Mouse (Mus musculus): ENCODE data around the gene Eml6.

Gene Eml6

GRCm38 (mm10) chr11:29751648-29752611 is 273.9 kb downstream of the Eml6 start:
- intact Hi-C loops (cut with DNase I), result no loop called here

- intact Hi-C loops (cut with DNase I), result no loop called here
Measured at GRCm38 (mm10) chr11:29751013-29751412, 274.8 kb downstream of the Eml6 start.

- intact Hi-C loops (cut with DNase I), result no loop called here
Measured at GRCm38 (mm10) chr11:29749468-29749829, 276.4 kb downstream of the Eml6 start.

- intact Hi-C loops (cut with DNase I), result no loop called here
Measured at GRCm38 (mm10) chr11:29748750-29749467, 276.9 kb downstream of the Eml6 start.

- intact Hi-C loops (cut with DNase I), result no loop called here
Measured at GRCm38 (mm10) chr11:29747881-29748280, 278.0 kb downstream of the Eml6 start.

- intact Hi-C loops (cut with DNase I), result no loop called here
Measured at GRCm38 (mm10) chr11:29747365-29747764, 278.5 kb downstream of the Eml6 start.

GRCm38 (mm10) chr11:29746203-29746602 is 279.6 kb downstream of the Eml6 start:
- intact Hi-C loops (cut with DNase I), result no loop called here

GRCm38 (mm10) chr11:29745513-29745912 is 280.3 kb downstream of the Eml6 start:
- intact Hi-C loops (cut with DNase I), result no loop called here

- intact Hi-C loops (cut with DNase I), result no loop called here
Measured at GRCm38 (mm10) chr11:29744760-29745430, 280.9 kb downstream of the Eml6 start.

GRCm38 (mm10) chr11:29739752-29740151 is 286.1 kb downstream of the Eml6 start:
- intact Hi-C loops (cut with DNase I), result no loop called here

- intact Hi-C loops (cut with DNase I), result no loop called here
Measured at GRCm38 (mm10) chr11:29727901-29728300, 297.9 kb downstream of the Eml6 start.

GRCm38 (mm10) chr11:29725610-29726009 is 300.2 kb downstream of the Eml6 start:
- intact Hi-C loops (cut with DNase I), result no loop called here

GRCm38 (mm10) chr11:29725167-29725566 is 300.7 kb downstream of the Eml6 start:
- intact Hi-C loops (cut with DNase I), result no loop called here

GRCm38 (mm10) chr11:29724213-29724612 is 301.6 kb downstream of the Eml6 start:
- intact Hi-C loops (cut with DNase I), result no loop called here

GRCm38 (mm10) chr11:29719597-29719996 is 306.2 kb downstream of the Eml6 start:
- intact Hi-C loops (cut with DNase I), result no loop called here

- intact Hi-C loops (cut with DNase I), result no loop called here
Measured at GRCm38 (mm10) chr11:29718541-29718940, 307.3 kb downstream of the Eml6 start.

GRCm38 (mm10) chr11:29715499-29715898 is 310.3 kb downstream of the Eml6 start:
- intact Hi-C loops (cut with DNase I), result no loop called here

- intact Hi-C loops (cut with DNase I), result no loop called here
Measured at GRCm38 (mm10) chr11:29714789-29715188, 311.0 kb downstream of the Eml6 start.

- intact Hi-C loops (cut with DNase I), result no loop called here
Measured at GRCm38 (mm10) chr11:29714114-29714513, 311.7 kb downstream of the Eml6 start.

GRCm38 (mm10) chr11:29709512-29709911 is 316.3 kb downstream of the Eml6 start:
- intact Hi-C loops (cut with DNase I), result no loop called here

- intact Hi-C loops (cut with DNase I), result no loop called here
Measured at GRCm38 (mm10) chr11:29706845-29707244, 319.0 kb downstream of the Eml6 start.

- intact Hi-C loops (cut with DNase I), result no loop called here
Measured at GRCm38 (mm10) chr11:29705263-29705662, 320.6 kb downstream of the Eml6 start.

Measured in adrenal gland (tissue).